Mouse (Mus musculus): ENCODE results near the gene Mybpc2. TPM values are rescaled to one million over a fixed set of nuclear protein-coding genes. Genes with fewer than 3 reads are reported as not detected.
A peak's percentile ranks its signal among the peaks of the same experiment; 100 is the strongest.

Gene Mybpc2
- polyA plus RNA-seq, 1 experiment from 2014 or later: 0.09 TPM

- Histone ChIP-seq H3K9me3 (ENCODE audit: control insufficient read depth, low read length) (no peaks in the 10 kb centered on the region; the same call in 1 of the 2 replicates), H3K27ac (replicated peaks; ENCODE audit: low read depth, low read length) (no peak overlapping the region), H3K4me2 (ENCODE audit: low read depth, severe bottlenecking) (peak overlapping the region; percentile 50), H3K4me1 (ENCODE audit: control insufficient read depth, insufficient read depth, low read length) (peaks cover 4% of the 10 kb centered on the region; the same call in 1 of the 2 replicates), H3K27me3 (ENCODE audit: control insufficient read depth, insufficient read depth, low read length) (peaks cover 57% of the 10 kb centered on the region), H3K36me3 (ENCODE audit: control insufficient read depth, insufficient read depth, low read length) (no peaks in the 10 kb centered on the region), H3K9ac (ENCODE audit: low read length) (no peak overlapping the region; the same call in 1 of the 2 replicates), H3K4me3 (ENCODE audit: low read depth, low read length) (peak overlapping the region; percentile 24)
- peak; percentile 86 for DNase-seq (ENCODE audit: low spot score)
- ATAC-seq (ENCODE audit: insufficient number of reproducible peaks, low FRiP score, low TSS enrichment, low read depth): no peak
- 8% methylated on average over 77 of the region's 77 CpGs for WGBS
Measured at GRCm38 (mm10) chr7:44462218-44463055, 62.0 kb downstream of the Mybpc2 start.

DNA sequence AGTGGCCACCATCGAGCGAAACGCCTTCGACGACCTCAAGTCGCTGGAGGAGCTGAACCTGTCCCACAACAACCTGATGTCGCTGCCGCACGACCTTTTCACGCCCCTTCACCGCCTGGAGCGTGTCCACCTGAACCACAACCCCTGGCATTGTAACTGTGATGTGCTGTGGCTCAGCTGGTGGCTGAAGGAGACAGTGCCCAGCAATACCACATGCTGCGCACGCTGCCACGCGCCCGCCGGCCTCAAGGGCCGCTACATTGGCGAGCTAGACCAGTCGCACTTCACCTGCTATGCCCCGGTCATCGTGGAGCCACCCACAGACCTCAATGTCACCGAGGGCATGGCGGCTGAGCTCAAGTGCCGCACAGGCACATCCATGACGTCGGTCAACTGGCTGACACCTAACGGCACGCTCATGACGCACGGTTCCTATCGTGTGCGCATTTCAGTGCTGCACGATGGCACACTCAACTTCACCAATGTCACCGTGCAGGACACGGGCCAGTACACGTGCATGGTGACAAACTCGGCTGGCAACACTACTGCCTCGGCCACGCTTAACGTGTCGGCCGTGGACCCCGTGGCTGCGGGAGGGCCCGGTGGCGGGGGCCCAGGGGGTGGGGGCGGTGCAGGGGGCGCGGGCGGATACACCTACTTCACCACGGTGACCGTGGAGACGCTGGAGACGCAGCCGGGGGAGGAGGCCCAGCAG lies 62.8 kb downstream of the Mybpc2 start:
- ATAC-seq (ENCODE audit: insufficient number of reproducible peaks, low FRiP score, low TSS enrichment, low read depth): no peak
- WGBS: 48% methylated on average over 57 of the region's 57 CpGs
- H3K4me3 ChIP-seq (ENCODE audit: low read depth, low read length): peak overlapping the region; percentile 24

GRCm38 (mm10) chr7:44460767-44461502 lies 63.5 kb downstream of the Mybpc2 start:
- peaks cover 58% of the 10 kb centered on the region for H3K27me3 ChIP-seq (ENCODE audit: control insufficient read depth, insufficient read depth, low read length)
- no peak overlapping the region for H3K9ac ChIP-seq (ENCODE audit: low read length)
- no peak for ATAC-seq (ENCODE audit: insufficient number of reproducible peaks, low FRiP score, low TSS enrichment, low read depth)
- no peak overlapping the region for H3K4me2 ChIP-seq (ENCODE audit: low read depth, severe bottlenecking)
- no peaks in the 10 kb centered on the region for H3K36me3 ChIP-seq (ENCODE audit: control insufficient read depth, insufficient read depth, low read length)
- H3K4me1 ChIP-seq (ENCODE audit: control insufficient read depth, insufficient read depth, low read length): no peaks in the 10 kb centered on the region
- DNase-seq (ENCODE audit: low spot score): no peak
- WGBS: 65% methylated on average over 31 of the region's 31 CpGs
- H3K4me3 ChIP-seq (ENCODE audit: low read depth, low read length): no peak overlapping the region
- no peak overlapping the region for H3K27ac ChIP-seq (replicated peaks; ENCODE audit: low read depth, low read length)
- H3K9me3 ChIP-seq (ENCODE audit: control insufficient read depth, low read length): no peaks in the 10 kb centered on the region; the same call in 1 of the 2 replicates

More for the DNA sequence above, 62.8 kb downstream of the Mybpc2 start:
- no peak for DNase-seq (ENCODE audit: low spot score)
- peaks cover 58% of the 10 kb centered on the region for H3K27me3 ChIP-seq (ENCODE audit: control insufficient read depth, insufficient read depth, low read length)
- H3K36me3 ChIP-seq (ENCODE audit: control insufficient read depth, insufficient read depth, low read length): no peaks in the 10 kb centered on the region
- H3K27ac ChIP-seq (replicated peaks; ENCODE audit: low read depth, low read length): no peak overlapping the region
- H3K4me2 ChIP-seq (ENCODE audit: low read depth, severe bottlenecking): peak overlapping the region; percentile 50; the same call in 1 of the 2 replicates
- no peaks in the 10 kb centered on the region; the same call in 1 of the 2 replicates for H3K9me3 ChIP-seq (ENCODE audit: control insufficient read depth, low read length)
- no peak overlapping the region; the same call in 1 of the 2 replicates for H3K9ac ChIP-seq (ENCODE audit: low read length)
- H3K4me1 ChIP-seq (ENCODE audit: control insufficient read depth, insufficient read depth, low read length): no peaks in the 10 kb centered on the region

DNA sequence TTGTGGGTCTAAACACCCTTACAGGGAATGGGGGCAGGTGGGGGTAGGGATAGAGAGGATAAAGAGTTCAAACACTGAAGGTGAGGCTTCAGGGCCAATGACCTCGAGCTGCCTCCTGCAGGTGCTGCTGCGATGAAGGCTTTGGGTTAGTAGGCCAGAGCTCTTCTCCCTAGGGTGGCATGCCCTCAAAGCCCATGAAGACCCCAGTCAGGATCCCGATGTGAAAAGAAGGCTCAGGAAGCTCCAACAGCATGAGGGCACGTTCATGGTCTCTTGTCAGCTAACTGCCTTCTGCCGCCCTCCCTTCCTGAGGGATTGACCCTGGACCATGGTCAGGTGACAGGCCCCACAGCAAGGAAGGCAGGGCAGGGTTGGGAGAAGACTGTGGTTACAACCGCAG lies 64.4 kb downstream of the Mybpc2 start:
- ATAC-seq (ENCODE audit: insufficient number of reproducible peaks, low FRiP score, low TSS enrichment, low read depth) (no peak), DNase-seq (ENCODE audit: low spot score) (no peak)
- Histone ChIP-seq H3K4me2 (ENCODE audit: low read depth, severe bottlenecking) (no peak overlapping the region), H3K27me3 (ENCODE audit: control insufficient read depth, insufficient read depth, low read length) (peaks cover 58% of the 10 kb centered on the region), H3K27ac (replicated peaks; ENCODE audit: low read depth, low read length) (no peak overlapping the region), H3K36me3 (ENCODE audit: control insufficient read depth, insufficient read depth, low read length) (no peaks in the 10 kb centered on the region), H3K9me3 (ENCODE audit: control insufficient read depth, low read length) (no peaks in the 10 kb centered on the region; the same call in 1 of the 2 replicates), H3K9ac (ENCODE audit: low read length) (no peak overlapping the region), H3K4me3 (ENCODE audit: low read depth, low read length) (no peak overlapping the region), H3K4me1 (ENCODE audit: control insufficient read depth, insufficient read depth, low read length) (no peaks in the 10 kb centered on the region)
- 64% methylated on average over 6 of the region's 6 CpGs for WGBS

GRCm38 (mm10) chr7:44456302-44456701 lies 68.2 kb downstream of the Mybpc2 start:
- no peak for ATAC-seq (ENCODE audit: insufficient number of reproducible peaks, low FRiP score, low TSS enrichment, low read depth)
- WGBS: 94% methylated on average over 1 of the region's 1 CpGs

DNA sequence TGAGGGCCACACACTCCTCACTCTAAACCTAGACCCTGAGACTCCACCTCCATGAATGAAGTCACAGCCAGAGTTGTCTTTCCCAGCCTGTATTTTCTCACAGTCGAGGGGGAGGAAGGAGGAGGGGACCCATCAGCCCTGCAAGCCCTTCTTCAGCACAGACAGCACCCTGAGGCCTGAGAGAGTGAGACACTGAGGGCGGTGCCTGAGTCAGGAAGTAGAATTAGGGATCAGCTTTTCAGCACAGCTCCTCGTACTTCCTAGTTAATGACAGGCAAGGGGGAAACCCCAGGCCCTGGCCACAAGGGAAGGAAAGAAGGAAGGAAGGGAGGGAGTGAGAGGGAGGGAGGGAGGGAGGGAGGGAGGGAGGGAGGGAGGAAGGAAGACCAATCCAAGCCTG lies 71.2 kb downstream of the Mybpc2 start:
- Histone ChIP-seq H3K36me3 (ENCODE audit: control insufficient read depth, insufficient read depth, low read length) (no peaks in the 10 kb centered on the region), H3K4me3 (ENCODE audit: low read depth, low read length) (no peak overlapping the region), H3K4me2 (ENCODE audit: low read depth, severe bottlenecking) (no peak overlapping the region), H3K4me1 (ENCODE audit: control insufficient read depth, insufficient read depth, low read length) (no peaks in the 10 kb centered on the region), H3K27me3 (ENCODE audit: control insufficient read depth, insufficient read depth, low read length) (0 out of 2 replicates have a peak, but pooled peaks cover 2% of the 10 kb centered on the region), H3K9me3 (ENCODE audit: control insufficient read depth, low read length) (no peaks in the 10 kb centered on the region), H3K27ac (replicated peaks; ENCODE audit: low read depth, low read length) (no peak overlapping the region), H3K9ac (ENCODE audit: low read length) (no peak overlapping the region)
- 11% methylated on average over 3 of the region's 3 CpGs for WGBS
- ATAC-seq (ENCODE audit: insufficient number of reproducible peaks, low FRiP score, low TSS enrichment, low read depth) (no peak), DNase-seq (ENCODE audit: low spot score) (no peak)

More at GRCm38 (mm10) chr7:44456302-44456701, 68.2 kb downstream of the Mybpc2 start:
- Histone ChIP-seq H3K9ac (ENCODE audit: low read length) (no peak overlapping the region), H3K4me3 (ENCODE audit: low read depth, low read length) (no peak overlapping the region), H3K27ac (replicated peaks; ENCODE audit: low read depth, low read length) (no peak overlapping the region), H3K4me2 (ENCODE audit: low read depth, severe bottlenecking) (no peak overlapping the region), H3K4me1 (ENCODE audit: control insufficient read depth, insufficient read depth, low read length) (no peaks in the 10 kb centered on the region), H3K9me3 (ENCODE audit: control insufficient read depth, low read length) (no peaks in the 10 kb centered on the region; the same call in 1 of the 2 replicates), H3K36me3 (ENCODE audit: control insufficient read depth, insufficient read depth, low read length) (no peaks in the 10 kb centered on the region), H3K27me3 (ENCODE audit: control insufficient read depth, insufficient read depth, low read length) (peaks cover 28% of the 10 kb centered on the region)
- DNase-seq (ENCODE audit: low spot score): no peak

All from limb, embryonic 11.5 days (tissue).